Mouse (Mus musculus) thymus, postnatal 4 days (tissue): Measurements from ENCODE around the gene Gm20388.
A peak's percentile ranks its signal among the peaks of the same experiment; 100 is the strongest.
"Not testable (repeated sequence)": the region's sequence is repeated elsewhere in the genome, so short reads cannot be mapped to it uniquely, and the experiment has no call there.

Experiments used
- DNase-seq: peaks from one replicate; pipeline ENCODE4 v3.0.0; 2021

Gene Gm20388

DNA sequence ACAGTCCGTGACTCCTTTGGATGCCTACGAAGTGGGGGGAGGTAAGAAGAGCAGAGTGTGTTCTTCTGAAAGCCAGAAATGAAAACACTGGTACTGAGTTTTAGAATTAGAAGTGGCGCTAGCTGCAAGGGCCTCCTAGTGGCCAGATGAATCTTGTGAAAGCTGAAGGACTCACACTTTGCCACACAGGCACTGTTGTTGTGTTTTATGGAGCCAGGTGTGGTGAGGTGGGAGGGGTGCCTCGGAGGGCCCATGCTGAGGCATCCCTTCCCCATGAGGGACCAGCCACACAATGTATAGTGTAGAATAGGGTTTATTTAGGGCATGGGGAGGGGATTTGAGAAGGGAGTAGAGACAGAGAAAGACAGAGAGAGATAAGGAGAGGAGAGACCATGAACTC lies 3587.1 kb downstream of the Gm20388 start:
- no peak for DNase-seq

DNA sequence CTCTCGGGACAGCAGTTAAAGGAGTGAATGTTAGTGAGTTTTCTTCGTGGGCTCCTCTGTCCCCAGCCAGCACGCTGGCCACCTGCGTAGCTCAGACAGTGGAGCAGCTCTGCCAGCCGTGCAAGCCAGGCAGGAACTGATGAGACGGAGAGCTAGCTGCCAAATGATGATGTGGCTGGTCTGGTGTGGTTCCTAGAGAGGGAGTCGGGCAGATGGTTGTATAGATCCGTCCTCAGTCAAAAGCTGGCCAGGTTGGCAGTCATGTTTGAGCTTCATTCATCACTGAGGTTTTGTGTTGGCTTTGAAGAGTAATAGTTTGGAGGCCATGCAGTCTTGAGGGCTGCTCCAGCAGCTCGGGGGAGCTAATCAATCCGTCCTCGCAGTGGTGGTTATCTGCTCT lies 3588.3 kb downstream of the Gm20388 start:
- DNase-seq = no peak

DNA sequence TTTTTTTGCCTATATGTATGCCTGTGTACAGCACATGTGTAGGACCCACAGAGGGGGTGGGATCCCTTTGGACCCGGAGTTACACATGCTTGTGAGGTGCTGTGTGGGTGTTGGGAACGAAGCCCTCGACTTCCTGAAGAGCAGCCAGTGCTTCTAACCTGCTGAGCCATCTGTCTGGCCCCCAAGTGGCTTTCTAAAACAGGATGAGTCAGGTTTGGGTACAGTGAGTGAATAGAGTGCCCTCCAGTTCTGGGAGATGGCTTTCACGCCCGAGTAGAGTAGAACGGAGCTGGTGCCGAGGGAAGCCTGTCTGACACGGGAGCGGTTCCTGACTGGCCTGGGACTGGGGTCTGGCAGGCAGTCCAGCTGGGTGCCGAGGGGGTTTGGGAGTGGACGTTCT lies 3588.9 kb downstream of the Gm20388 start:
- DNase-seq = no peak

DNA sequence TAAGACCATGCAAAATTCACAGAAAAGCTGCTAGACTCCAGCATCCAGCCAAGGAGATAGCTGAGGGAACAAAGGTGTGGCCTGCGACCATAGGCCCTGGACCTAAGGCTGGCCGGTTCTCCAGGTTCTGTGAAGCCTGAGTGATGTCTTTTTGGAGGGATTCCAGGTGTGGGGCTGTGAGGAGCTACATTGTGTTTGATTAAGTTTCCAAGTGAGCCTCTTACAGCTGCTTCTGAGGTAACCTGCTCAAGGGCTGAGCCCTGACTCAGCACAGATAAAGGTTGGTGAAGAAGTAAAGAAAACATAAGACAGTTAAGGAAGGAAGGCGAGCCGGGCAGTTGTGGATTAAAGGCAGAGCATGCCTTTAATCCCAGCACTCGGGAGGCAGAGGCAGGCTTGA lies 3591.6 kb downstream of the Gm20388 start:
- DNase-seq = no peak

DNA sequence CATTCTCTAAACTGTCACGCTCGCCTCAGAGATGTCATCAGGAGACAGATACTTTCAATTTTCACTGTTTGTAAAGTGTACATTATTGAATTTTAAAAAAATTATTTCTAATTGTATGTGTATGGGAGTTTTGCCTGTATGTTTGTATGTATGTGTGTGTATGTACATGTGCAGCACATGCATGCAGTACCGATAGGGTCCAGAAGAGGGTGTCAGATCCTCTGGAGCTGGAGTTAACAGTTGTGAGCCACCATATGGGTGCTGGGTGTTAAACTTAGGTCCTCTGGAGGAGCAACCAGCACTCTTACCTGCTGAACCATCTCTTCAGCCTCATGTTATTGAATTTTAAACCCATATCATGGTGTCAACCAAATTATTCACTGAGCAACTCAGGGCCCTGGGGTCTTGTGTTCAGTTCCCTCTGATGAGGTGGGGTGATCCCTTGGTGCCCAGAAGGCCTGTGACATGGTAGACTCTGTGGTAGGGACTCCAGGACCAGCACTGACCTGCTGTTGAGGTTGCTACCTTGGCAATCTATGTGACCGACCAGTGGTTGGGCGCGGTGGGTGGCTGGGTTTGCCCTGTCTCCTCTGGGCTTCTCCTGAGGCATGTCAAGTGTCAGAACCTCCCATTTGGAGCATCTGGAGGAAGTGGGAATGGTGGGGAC lies 3593.3 kb downstream of the Gm20388 start:
- peak; percentile 41 for DNase-seq

DNA sequence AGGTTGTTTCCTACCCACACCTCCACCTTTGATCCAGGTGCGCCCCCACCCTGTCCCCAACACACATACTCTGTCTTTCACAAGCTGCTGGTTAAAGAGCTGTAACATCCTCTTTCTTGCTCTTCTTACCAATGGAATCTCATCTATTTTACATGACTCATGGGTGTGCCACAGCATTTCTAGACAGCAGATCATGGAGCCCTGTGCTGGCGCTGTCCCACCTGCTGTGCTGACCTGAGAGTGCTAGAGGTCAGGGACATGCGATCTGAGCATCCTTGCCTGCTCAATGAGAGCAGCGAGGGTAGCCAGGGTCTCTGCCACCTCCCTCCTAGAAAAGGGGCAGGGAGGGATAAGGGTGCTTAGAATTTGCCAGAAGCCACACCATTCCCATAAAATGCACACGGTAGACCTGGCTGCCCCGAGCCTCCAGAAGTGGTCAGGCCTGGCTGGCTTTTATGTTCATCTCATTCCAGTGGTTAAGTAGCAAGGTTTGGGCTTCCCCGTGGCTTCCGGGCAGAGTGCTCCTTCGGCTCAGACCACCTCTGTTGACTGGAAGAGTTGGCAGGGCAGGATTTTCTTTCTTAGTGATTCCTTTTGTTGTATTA lies 3594.1 kb downstream of the Gm20388 start:
- DNase-seq = no peak

DNA sequence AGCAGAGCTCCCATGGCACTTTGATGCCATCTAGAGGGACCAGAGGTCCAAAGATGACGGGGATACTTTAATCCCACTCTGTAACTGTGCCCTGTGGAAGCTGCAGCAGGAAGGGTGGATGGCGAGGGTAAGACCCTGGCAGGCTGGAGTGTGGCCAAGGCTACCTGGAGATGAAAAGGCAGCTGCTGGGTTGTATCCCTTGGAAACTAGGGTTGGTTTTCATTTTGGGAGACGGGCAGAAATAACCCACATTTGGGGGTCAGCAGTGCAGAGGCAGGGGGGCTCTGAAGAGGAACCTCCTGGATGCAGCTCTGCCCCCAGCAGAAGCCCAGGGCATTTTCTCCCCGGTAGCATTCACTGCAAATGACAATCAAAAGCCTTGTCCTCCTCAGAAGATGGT lies 3594.6 kb downstream of the Gm20388 start:
- DNase-seq = no peak

DNA sequence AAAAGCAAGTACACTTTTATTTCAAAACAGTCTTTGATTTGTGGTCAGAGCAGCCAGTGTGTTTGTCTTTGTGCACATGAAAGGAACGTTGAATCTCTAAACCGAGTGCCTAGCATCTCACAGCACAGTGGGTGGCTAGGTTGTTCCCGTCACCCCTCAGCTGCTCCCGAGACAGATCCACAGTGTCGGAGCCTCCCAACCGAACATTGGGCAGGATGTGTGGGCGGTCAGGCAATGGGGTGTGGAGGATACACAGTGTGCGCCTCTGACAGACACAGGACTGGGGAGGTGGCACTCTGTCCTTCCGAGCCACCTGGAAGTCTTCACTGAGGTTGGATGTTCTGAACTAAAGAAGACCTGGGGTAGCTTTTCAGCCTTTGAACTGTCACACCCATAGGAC lies 3595.1 kb downstream of the Gm20388 start:
- no peak for DNase-seq

DNA sequence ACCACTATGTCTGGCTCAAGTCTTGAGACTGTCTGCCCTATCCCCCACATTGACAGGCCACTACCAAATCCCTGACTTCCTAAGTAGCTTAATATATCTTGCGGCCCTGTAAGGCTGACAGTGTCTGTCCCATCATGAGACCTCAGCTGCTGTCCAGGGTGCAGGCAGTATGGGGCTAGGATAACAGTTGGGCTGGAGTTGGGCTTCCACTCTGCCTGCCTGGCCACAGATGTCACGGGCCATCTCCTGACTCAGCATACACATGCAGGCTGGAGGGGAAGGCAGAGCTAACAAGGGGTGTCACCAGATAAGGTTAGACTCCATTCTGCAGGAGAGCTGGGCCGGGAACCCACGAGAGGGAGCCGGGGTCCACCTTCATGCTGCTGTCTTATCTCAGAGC lies 3596.5 kb downstream of the Gm20388 start:
- DNase-seq = no peak

DNA sequence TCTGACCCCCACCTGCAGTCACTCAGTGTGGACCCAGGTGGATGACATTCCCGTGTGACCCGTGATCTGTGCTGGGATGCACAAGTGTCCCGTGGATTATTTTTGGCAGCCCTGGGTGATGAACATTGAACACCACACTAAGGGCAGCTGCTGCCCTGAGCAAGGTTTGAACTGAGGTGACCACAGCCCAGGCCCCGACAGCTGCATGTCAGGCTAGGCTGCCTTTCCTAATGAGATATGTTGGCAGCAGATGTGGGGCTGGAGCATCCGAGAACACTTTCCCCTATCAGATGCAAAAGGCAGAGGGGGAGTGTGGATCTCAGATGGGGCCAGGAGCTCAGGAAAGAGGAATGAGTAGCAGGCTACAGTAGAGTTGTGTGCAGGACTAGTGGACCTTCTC lies 3600.2 kb downstream of the Gm20388 start:
- no peak for DNase-seq

DNA sequence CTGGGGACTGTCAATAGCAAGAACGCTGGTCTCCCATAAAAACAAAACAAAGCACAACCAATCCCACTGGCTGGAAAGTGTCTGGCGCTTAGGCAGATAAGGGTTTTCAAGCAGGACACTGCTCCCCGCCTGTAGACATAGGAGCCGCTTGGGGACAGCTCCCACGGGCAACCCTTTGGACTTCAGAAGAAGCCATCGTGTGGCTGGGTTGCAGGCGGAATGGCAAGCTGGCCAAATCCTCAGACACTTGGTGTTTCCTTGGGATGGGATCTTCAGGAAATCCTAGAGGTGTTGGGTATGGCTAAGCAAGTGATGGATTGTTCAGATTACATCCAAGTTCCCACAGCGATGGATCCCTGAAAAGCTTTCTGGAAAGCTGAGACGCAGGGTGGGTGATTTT lies 3603.5 kb downstream of the Gm20388 start:
- no peak for DNase-seq

DNA sequence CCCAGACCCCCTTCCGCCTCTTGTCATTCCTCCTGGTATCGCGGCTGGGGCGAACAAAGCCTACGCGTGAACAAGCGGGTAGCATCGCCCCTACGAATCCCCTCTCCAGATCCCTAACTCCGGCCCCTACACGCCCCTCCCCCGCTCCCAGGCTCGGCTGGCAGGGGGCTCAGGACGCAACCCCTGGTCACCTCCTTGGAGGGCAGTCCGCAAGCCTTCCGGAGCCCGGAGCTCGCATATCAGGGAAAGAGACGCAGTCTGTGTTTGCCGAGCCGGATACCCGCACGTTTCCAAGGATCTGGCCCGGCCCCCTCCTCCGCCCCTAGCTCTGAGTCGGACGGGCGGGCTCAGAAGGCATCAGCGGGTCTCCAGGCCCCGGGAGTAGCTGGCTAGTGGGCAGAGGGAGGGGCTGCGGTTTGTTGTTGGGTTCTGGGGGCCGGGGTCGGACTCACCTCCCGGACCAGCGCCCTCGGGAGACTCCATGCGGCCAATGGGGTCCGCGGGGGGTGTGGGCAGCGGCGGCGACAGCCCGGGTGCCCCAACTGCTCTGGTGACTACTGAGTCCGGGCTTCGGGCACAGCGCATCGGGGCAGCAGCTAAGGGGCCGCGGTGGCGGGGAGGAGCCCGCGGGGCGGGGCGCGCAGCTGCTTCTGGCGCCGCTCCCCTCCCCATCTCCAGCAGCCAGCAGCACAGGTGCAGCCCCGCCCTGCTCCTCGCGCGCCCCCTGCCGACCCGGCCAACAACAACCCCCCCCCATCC lies 3604.3 kb downstream of the Gm20388 start, which contains the start of gene Dbndd1:
Gene Dbndd1 (minus strand): TSS at position 683 of the 759 bp plus-strand sequence.
- peak; percentile 98 for DNase-seq

DNA sequence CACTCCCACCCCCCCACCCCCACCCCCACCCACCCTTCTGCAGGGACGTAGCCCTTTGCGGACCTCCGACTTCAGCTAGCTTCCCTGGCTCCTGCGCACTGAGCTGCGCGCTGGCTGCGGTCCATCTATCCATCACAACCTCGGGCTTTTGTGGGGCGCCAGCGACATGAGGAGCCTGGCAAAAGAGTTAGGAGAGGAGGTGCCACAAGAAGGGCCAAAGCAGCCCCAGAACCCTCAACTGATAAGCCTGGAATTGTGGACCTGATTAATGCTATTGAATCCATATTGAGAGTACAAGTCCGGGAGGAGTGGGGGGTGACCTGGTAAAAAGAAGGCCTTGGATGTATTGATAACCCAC lies 3604.9 kb downstream of the Gm20388 start:
- no peak for DNase-seq

DNA sequence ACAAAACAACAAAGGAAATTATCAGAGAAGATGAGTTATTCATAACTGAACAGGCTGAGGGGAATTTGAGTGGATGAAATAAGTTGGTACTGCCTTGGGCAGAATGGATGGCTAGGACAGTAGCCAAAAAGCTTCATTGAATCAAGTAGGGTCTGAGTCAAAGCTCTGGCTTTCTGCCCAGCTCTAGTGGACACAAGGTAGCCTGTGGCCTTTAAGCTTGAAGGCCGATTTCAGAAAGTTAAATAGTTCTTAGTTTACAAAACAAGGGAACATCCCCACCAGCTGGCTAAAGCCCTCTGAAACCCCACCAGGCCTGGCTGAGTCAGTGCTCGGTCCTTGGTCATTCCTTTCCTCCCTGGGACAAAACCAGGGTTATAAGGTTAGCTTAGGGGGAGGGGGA lies 3606.0 kb downstream of the Gm20388 start:
- DNase-seq = no peak

DNA sequence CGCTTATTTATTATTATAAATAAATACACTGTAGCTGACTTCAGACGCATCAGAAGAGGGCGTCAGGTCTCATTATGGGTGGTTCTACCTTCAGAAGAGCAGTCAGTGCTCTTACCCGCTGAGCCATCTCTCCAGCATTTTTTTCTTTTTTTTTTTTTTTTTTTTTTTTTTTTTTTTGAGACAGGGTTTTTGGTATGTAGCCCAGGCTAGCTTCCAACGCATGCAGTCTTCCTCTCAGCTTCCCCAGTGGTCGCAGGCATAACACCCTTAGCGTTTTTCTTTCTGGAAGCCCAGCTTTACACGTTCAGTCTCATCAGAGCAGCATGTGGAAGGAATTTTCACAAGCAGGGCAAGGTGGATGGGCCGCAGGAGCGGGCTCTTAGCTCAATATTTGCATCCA lies 3607.5 kb downstream of the Gm20388 start:
- DNase-seq = no peak

DNA sequence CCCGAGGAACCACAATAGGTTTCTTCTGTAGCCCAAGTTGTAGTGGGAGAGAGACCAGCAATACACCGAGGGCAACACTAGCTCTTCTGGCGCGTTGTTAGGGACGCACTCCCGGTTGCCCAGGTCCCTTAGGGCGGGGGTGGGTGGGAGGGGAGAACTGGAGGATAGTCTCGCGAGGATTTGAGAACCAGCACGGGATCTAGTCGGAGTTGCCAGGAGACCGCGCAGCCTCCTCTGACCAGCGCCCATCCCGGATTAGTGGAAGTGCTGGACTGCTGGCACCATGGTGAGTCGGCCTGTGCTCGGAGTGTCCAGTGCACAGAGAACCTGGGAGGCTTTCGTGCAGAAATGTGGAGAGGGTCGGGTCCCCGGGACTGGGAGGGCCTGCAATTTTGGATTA lies 3608.0 kb downstream of the Gm20388 start, which contains the start of gene Gas8:
Gene Gas8 (plus strand): TSS at position 168 of the 400 bp plus-strand sequence.
- DNase-seq = peak; percentile 93

DNA sequence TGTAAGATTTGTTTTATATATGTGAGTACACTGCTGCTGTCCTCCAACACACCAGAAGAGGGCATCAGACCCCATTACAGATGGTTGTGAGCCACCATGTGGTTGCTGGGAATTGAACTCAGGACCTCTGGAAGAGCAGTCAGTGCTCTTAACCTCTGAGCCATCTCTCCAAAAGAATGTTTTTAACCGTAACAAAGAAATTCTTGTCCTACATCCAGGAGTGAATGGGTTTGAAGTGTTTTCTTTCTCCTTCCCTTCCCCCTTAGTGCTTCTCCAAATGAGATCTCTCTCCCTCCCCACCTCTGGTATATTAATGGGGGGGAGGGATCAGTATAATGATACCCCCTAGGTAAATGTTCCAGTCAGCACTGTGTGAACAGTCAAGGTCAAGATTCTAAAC lies 3609.4 kb downstream of the Gm20388 start:
- not testable (repeated sequence) for DNase-seq

DNA sequence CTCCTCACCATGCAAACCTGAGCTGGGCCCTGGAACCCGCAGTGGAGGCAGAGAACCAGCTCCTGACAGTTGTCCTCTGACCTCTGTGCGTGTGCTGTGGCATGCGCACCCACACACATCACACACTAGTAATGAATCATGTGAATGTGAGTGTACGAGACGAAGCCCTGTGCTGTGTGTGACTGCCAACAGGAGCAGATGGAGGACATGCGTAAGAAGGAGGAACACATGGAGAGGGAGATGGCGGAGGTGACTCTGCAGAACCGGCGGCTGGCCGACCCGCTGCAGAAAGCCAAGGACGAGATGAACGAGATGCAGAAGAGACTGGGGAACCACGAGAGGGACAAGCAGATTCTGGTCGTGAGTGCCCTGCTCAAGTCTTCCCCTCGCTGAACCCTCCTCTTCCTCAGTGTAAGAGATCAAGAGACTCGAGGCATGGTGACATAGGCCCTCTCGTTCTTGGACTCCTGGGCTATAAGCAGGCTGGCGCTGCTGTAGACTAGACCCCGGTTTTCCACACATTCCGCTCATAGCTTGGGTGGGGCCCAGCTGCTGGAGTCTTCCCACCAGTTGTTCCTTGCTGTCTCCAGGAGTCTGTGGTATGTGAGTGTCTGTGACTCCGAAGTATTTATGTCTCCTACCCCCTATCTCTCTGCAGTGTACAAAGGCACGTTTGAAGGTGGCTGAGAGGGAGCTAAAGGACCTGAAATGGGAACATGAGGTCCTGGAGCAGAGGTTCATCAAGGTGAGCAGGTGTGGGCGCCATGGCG lies 3617.3 kb downstream of the Gm20388 start:
- DNase-seq = no peak

DNA sequence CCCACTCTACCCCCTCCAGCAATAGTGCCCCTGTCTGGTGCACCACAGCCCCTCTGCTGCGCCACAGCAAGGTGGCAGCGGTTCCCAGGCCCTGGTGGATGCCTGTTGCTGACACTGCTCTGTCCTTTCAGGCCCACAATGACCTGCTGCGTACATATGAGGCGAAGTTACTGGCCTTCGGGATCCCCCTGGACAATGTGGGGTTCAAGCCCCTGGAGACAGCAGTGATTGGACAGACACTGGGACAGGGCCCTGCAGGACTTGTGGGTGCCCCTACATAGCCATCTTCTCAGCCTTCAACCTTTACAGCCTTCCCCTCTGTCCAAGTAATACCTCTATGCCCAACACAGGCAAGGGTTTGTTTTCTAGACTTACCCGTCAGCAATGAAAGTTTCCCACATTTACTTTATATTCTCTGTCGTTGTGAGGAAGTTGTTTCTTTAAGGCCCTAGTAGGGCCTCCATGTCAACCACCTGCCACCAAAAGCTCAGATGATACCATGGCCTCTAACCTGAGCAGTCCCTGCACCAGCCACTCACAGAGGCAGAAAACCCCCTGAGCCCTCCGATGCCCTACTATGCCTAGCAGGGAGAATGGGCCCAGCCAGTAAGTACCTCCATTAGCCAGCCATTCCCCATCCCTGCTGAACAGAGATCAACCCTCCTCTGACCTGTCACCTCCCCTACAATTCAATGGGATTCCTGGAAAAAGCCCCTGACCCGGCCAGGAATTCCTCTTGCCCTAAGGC lies 3625.8 kb downstream of the Gm20388 start:
- DNase-seq = no peak

DNA sequence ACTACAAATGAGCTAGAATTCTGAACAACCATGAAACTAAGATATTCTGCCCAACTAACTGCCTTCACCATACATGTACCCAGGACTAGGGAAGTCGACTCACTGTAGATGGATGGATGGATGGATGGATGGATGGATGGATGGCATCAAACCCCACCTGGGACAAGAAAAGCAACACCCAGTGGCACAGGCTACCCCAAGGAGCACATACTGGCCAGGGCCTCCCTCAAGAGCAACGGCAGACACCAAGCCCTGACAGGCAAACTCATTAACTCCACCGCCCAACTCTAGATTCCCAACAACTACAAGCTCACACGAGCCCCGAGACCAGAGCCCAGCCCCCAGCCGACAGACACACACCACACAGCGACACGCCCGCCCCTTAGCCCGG lies 3626.3 kb downstream of the Gm20388 start:
- DNase-seq = no peak

DNA sequence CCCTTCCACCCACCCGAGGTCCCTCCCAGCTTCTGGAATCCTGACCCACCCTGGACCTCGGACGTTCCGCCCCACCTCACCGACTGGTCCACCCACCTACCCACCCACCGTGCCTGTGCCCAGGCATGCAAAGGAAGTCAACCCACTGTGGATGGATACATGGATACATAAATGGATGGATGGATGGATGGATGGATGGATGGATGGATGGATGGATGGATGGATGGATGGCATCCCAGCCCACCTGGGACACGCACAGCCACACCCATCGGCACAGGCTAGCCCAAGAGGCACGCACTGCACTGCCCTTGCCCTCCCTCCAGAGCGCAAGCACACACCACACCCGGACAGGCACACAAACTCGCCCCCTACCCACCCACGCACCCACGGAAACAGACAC lies 3627.0 kb downstream of the Gm20388 start:
- not testable (repeated sequence) for DNase-seq

DNA sequence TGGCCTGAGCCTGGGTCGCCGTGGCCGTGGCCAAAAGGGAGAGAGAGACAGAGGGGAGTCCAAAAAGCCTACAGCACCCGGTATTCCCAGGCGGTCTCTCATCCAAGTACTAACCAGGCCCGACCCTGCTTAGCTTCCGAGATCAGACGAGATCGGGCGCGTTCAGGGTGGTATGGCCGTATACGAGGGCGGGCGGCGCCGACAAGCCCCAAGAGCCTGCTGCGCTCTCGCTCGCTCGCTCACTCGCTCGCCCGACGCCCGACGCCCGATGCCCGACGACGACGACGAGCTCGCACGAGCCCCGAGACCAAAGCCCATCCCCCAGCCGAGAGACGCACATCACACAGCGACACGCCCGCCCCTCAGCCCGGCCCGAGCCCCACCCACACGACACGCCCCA lies 3653.6 kb downstream of the Gm20388 start:
- DNase-seq = not testable (repeated sequence)

DNA sequence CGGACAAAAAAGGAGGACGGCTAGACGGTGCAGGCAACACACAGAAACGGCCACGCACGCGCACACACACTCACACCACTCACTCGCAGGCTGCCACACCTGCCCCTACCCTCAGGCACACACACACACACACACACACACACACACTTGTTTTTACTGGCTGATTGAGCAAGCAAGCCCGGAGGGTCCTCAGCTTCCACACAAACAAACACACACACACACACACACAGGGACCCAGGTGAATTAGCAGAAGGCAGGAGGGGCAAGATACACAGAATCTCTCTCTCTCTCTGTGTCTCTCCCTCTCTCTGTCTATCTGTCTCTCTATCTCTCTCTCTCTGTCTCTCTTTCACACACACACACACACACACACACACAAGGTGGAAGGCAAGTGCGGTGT lies 3664.7 kb downstream of the Gm20388 start:
- peak; percentile 21 for DNase-seq
